Mouse (Mus musculus) G1E (cell line): ENCODE results near the gene Adgra3.

Experiments used
- CTCF ChIP-seq: IDR thresholded peaks from 2 replicates; pipeline ENCODE4 v1.5.1; 2012; ENCODE audit warnings: low read depth, low read length, inconsistent platforms, mixed read lengths
- POLR2AphosphoS5 ChIP-seq: IDR thresholded peaks from 2 replicates; pipeline ENCODE4 v1.6.1; 2012; ENCODE audit warnings: low read depth, low read length, inconsistent platforms; ENCODE audit not compliant: insufficient replicate concordance

GRCm38 (mm10) chr5:49975971-49976370 lies 82.8 kb downstream of the Adgra3 start:
- TF ChIP-seq CTCF (0 out of 2 replicates have a peak, but pooled peaks have one; percentile 24), POLR2AphosphoS5 (no peak)
